Mouse (Mus musculus) liver, adult 2 months (tissue): ENCODE data around the gene Olfr516. TPM values are rescaled to one million over a fixed set of nuclear protein-coding genes. Genes with fewer than 3 reads are reported as not detected.

ENCODE experiments used
- DNase-seq: peaks from one replicate; pipeline ENCODE4 v3.0.0-alpha.2; 2011; ENCODE audit warnings: low read depth, low spot score; ENCODE audit errors: extremely low read depth
- H3K27ac ChIP-seq: fragments of 200-500 bp; replicated peaks from 2 replicates; pipeline ENCODE4 v1.5.1; 2012; ENCODE audit warnings: low read depth, mild to moderate bottlenecking, control low read depth, inconsistent platforms, low read length; ENCODE audit not compliant: insufficient read depth
- H3K27me3 ChIP-seq: fragments of 200-500 bp; 2 replicates; pipeline ENCODE4 v1.6.1; 2012; ENCODE audit warnings: mild to moderate bottlenecking, moderate library complexity, low read length, inconsistent platforms; ENCODE audit not compliant: control insufficient read depth, insufficient read depth
- H3K36me3 ChIP-seq: fragments of 200-500 bp; 2 replicates; pipeline ENCODE4 v1.6.1; 2012; ENCODE audit warnings: low read length, inconsistent platforms; ENCODE audit not compliant: control insufficient read depth, insufficient read depth
- H3K4me1 ChIP-seq: fragments of 200-500 bp; 2 replicates; pipeline ENCODE4 v1.6.1; 2011; ENCODE audit warnings: low read length; ENCODE audit not compliant: control insufficient read depth, insufficient read depth
- H3K4me3 ChIP-seq: fragments of 200-500 bp; 2 replicates; pipeline ENCODE4 v1.5.1; 2011; ENCODE audit warnings: low read depth, mild to moderate bottlenecking, control low read depth, low read length, moderate library complexity; ENCODE audit not compliant: insufficient read depth
- H3K79me2 ChIP-seq: fragments of 200-500 bp; 2 replicates; pipeline ENCODE4 v1.6.1; 2012; ENCODE audit warnings: inconsistent platforms, mild to moderate bottlenecking, low read length, moderate library complexity; ENCODE audit not compliant: control insufficient read depth, insufficient read depth
- H3K9ac ChIP-seq: fragments of 200-500 bp; 2 replicates; pipeline ENCODE4 v1.6.1; 2012; ENCODE audit warnings: low read depth, mild to moderate bottlenecking, control low read depth, inconsistent platforms, low read length
- CTCF ChIP-seq: fragments of 200-500 bp; IDR thresholded peaks from 2 replicates; pipeline ENCODE4 v1.5.1; 2011; ENCODE audit warnings: low read depth, low read length, control low read depth
- POLR2A ChIP-seq: fragments of 200-500 bp; IDR thresholded peaks from 2 replicates; pipeline ENCODE4 v1.6.1; 2011; ENCODE audit warnings: low read length, control low read depth; ENCODE audit not compliant: insufficient read depth; ENCODE audit errors: extremely low read depth
- WGBS: fragments of 180-500 bp; shearing (Covaris S2); methylation state at CpG from one replicate; pipeline ENCODE4 v1.1.7; 2018; 5-methylcytosine and 5-hydroxymethylcytosine counted together
- polyA plus RNA-seq: library from polyadenylated mRNA; depleted of rRNA; stranded (reverse); fragments of >200 nt; gene quantifications from 2 replicates; pipeline ENCODE4 v1.2.3, GENCODE M21; 2012; rRNA removed
- total RNA-seq: library from RNA; depleted of rRNA; stranded (reverse); fragments of >200 nt; gene quantifications from 2 replicates; pipeline ENCODE4 v1.2.3, GENCODE M21; 2014; rRNA removed

Gene Olfr516
- total and polyA plus RNA-seq, 2 experiments: not detected

- Histone ChIP-seq H3K79me2 (no peaks in the 10 kb centered on the region), H3K4me1 (no peaks in the 10 kb centered on the region), H3K9ac (no peak overlapping the region), H3K27me3 (no peaks in the 10 kb centered on the region), H3K27ac (no peak overlapping the region), H3K4me3 (no peak overlapping the region), H3K36me3 (no peaks in the 10 kb centered on the region)
- TF ChIP-seq POLR2A: no peak
- TF ChIP-seq CTCF: no peak
- DNase-seq: no peak
- WGBS: 48% methylated on average over 1 of the region's 1 CpGs
Measured at GRCm38 (mm10) chr7:108797205-108797933, 53.0 kb downstream of the Olfr516 start.

Other genes starting within 250 kb of the Olfr516 start
- not detected in 2 replicates for gene Olfr506, start 239.7 kb downstream of the Olfr516 start, total RNA-seq
- gene Olfr506, start 239.7 kb downstream of the Olfr516 start, polyA plus RNA-seq: not detected in 2 replicates
- not detected in 2 replicates for gene Olfr507, start 228.7 kb downstream of the Olfr516 start, total RNA-seq
- gene Olfr507, start 228.7 kb downstream of the Olfr516 start, polyA plus RNA-seq: not detected in 2 replicates
- gene Olfr508, start 220.5 kb downstream of the Olfr516 start, total RNA-seq: not detected in 2 replicates
- not detected in 2 replicates for gene Olfr508, start 220.5 kb downstream of the Olfr516 start, polyA plus RNA-seq
- gene Olfr509, start 198.6 kb downstream of the Olfr516 start, total RNA-seq: not detected in 2 replicates
- gene Olfr509, start 198.6 kb downstream of the Olfr516 start, polyA plus RNA-seq: not detected in 2 replicates
- not detected in 2 replicates for gene Olfr510, start 184.1 kb downstream of the Olfr516 start, total RNA-seq
- gene Olfr510, start 184.1 kb downstream of the Olfr516 start, polyA plus RNA-seq: not detected in 2 replicates
- not detected in 2 replicates for gene Olfr512, start 137.2 kb downstream of the Olfr516 start, total RNA-seq
- gene Olfr512, start 137.2 kb downstream of the Olfr516 start, polyA plus RNA-seq: not detected in 2 replicates
- not detected in 2 replicates for gene Olfr513, start 99.6 kb downstream of the Olfr516 start, total RNA-seq
- gene Olfr513, start 99.6 kb downstream of the Olfr516 start, polyA plus RNA-seq: not detected in 2 replicates
- gene Olfr514, start 24.5 kb downstream of the Olfr516 start, total RNA-seq: not detected in 2 replicates
- gene Olfr514, start 24.5 kb downstream of the Olfr516 start, polyA plus RNA-seq: not detected in 2 replicates
- gene Olfr517, start 21.9 kb upstream of the Olfr516 start, total RNA-seq: not detected in 2 replicates
- gene Olfr517, start 21.9 kb upstream of the Olfr516 start, polyA plus RNA-seq: not detected in 2 replicates
- not detected in 2 replicates for gene Olfr518, start 34.5 kb upstream of the Olfr516 start, total RNA-seq
- gene Olfr518, start 34.5 kb upstream of the Olfr516 start, polyA plus RNA-seq: not detected in 2 replicates
- gene Olfr519, start 43.9 kb upstream of the Olfr516 start, total RNA-seq: not detected in 2 replicates
- not detected in 2 replicates for gene Olfr519, start 43.9 kb upstream of the Olfr516 start, polyA plus RNA-seq
- gene Nlrp10, start 79.6 kb upstream of the Olfr516 start, total RNA-seq: under 0.01 and 0.09 TPM in 2 replicates
- not detected in 2 replicates for gene Nlrp10, start 79.6 kb upstream of the Olfr516 start, polyA plus RNA-seq
- gene Eif3f, start 83.9 kb upstream of the Olfr516 start, total RNA-seq: 20.6 and 31.7 TPM in 2 replicates
- 47.2 and 48.1 TPM in 2 replicates for gene Eif3f, start 83.9 kb upstream of the Olfr516 start, polyA plus RNA-seq
- under 0.01 and 0.07 TPM in 2 replicates for gene Tub, start 99.8 kb upstream of the Olfr516 start, total RNA-seq
- not detected in 2 replicates for gene Tub, start 99.8 kb upstream of the Olfr516 start, polyA plus RNA-seq
- gene Ric3, start 232.8 kb upstream of the Olfr516 start, total RNA-seq: 0.92 and 1.3 TPM in 2 replicates
- gene Ric3, start 232.8 kb upstream of the Olfr516 start, polyA plus RNA-seq: 0.10 and 0.17 TPM in 2 replicates